Mouse (Mus musculus) colon, adult 2 months (tissue): Measurements from ENCODE around the gene Zfp72. TPM values are rescaled to one million over a fixed set of nuclear protein-coding genes. Genes with fewer than 3 reads are reported as not detected.

Experiments
- polyA plus RNA-seq: library from polyadenylated mRNA; depleted of rRNA; stranded (reverse); fragments of >200 nt; gene quantifications from 2 replicates; pipeline ENCODE4 v1.2.3, GENCODE M21; 2012; rRNA removed

The Zfp72 gene
- 0.10 and 0.13 TPM in 2 replicates for polyA plus RNA-seq

DNA sequence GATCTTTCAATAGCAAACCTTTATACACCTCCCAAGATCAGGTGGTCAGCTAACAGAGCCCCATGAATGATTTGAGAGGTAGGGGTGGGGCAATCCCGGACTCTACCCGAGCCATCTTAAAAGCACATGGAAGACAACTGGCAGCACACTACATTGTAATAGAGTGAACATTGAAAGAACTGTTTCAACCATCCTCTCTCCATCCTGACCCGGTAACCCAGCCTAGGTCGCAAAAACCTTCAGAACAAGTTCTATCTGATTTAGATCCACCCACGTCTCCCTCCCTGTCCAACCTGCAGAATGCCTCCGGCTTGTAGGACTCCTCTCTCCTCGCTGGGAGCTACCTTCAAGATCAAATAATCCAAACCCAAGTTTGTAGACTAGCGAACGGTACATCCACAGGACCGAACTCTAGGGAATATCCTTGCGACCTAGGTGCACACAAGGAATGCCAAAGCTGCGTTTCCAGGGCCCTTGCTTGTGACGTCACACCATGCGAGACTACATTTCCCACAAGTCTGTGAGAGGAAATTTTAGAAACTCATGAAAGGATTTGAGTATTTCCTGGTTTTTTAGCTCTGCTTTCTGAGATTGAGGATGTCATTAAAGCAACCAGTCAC is at the start of gene Zfp72:
Zfp72 (minus strand) TSS at position 466 of the 620 bp plus-strand sequence.

DNA sequence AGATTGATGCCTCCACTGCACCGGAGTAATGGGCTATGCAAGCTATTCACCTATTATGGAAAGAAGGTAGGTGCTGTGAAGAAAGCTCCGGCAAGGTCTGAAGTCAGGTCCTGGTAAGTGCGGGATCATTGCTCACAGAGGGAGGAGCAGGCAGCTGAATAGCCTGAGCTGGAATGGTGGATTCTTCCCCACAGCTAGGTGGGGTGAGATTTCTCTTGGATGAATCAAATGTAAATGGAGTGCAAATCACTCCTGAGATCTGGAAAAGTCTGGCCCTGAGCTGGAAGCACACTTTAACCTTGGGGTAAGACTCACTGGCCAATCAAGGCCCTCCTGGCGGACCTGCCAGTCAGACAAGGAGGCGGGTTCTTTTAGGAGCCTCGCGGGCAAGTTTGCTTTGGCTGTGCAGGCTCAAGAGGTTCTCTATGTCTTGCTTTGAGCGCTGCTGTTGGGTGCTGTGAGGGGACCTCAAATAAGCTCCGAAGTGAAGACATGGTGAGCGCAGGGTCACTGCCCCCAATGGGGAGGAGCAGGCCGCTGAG is 8.7 kb upstream of the Zfp72 start, which contains the start of gene Ftl1-ps1:
Ftl1-ps1 (plus strand) TSS at position 397 of the 542 bp plus-strand sequence.

DNA sequence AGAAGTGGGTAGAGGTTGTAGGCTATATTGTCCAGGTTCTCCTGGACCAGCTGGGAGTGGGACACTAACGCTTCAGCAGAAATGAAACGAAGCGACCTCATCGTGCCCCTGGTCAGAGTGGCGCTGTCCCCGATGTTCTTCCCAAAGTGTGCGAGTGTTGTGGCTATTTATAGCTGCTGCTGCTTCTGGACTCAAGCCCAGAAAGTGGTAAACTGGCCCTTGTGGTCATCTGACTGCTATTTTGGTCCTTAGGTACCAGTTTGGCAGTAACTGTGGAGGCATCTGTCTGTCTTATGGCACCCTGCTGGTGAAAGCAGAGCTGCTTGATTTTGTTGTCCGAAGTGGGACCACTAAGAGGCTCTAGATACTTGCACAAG is 26.8 kb downstream of the Zfp72 start, which contains the start of gene Lrrc14b:
Lrrc14b (minus strand) TSS at position 147 of the 377 bp plus-strand sequence.

DNA sequence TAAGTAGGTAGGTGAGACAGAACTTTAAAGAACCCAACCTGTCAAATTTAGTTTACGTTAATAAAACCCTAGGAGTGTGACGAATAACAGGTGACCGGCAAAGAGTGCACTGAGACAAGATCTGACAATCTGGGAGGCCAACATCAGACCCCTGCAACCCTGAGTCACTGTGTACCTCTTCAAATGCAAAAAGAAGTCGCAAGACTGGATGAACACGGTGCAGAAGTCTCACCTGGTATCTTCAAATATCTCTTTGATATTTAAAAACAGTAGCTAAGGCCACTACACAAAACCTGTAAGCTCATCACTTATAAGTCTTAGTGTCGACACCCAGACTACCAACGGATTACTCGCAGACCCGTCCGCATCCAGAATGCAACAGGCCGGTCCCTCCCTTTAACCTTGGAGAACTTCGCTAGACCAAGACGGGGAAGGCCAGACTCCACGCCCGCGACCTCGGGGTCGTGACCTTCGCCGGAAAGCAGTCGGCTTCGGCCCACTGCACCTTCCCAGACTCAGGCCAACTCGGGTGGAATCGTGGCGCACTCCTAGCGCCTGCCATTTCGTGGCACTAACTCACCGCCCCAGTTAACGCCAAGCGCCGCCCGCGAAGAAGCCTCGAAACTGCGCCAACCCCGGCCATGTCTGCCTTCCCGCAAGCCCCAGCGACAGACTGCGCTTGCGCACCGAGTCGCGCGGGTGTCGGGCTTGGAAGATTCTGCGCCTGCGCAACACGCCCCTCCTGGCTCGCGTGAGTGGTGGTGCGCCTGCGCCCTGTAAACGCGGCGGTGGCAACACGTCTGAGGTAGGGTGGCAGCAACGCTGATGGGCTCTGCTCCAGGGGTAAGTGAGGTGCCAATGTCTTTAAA is 40.8 kb downstream of the Zfp72 start, which contains the start of the genes Sdha and Ccdc127:
Sdha (minus strand) TSS at position 715 of the 869 bp plus-strand sequence.
Ccdc127 (plus strand) TSS at position 744 of the 869 bp plus-strand sequence.

Other genes starting within 250 kb of the Zfp72 start
- 32.9 and 34.1 TPM in 2 replicates for gene Exoc3, start 182.1 kb downstream of the Zfp72 start, polyA plus RNA-seq
- gene Ahrr, start 98.5 kb downstream of the Zfp72 start, polyA plus RNA-seq, result 1.0 and 2.5 TPM in 2 replicates
- gene Pdcd6, start 73.3 kb downstream of the Zfp72 start, polyA plus RNA-seq, result 72.8 and 84.9 TPM in 2 replicates
- gene Sdha, start 40.6 kb downstream of the Zfp72 start, polyA plus RNA-seq, result 80.8 and 116 TPM in 2 replicates
- 1.5 and 1.9 TPM in 2 replicates for gene Ccdc127, start 40.5 kb downstream of the Zfp72 start, polyA plus RNA-seq
- 0.10 and 0.40 TPM in 2 replicates for gene Lrrc14b, start 26.8 kb downstream of the Zfp72 start, polyA plus RNA-seq
- gene Ftl1-ps1, start 8.9 kb upstream of the Zfp72 start, polyA plus RNA-seq, result 26.3 and 35.4 TPM in 2 replicates
- 0.38 and 0.50 TPM in 2 replicates for gene Zfp825, start 103.2 kb upstream of the Zfp72 start, polyA plus RNA-seq
- 7.5 and 8.4 TPM in 2 replicates for gene Erap1, start 248.7 kb upstream of the Zfp72 start, polyA plus RNA-seq